Mouse (Mus musculus): ENCODE data around the gene Hoxc12. TPM values are rescaled to one million over a fixed set of nuclear protein-coding genes. Genes with fewer than 3 reads are reported as not detected.
A peak's percentile ranks its signal among the peaks of the same experiment; 100 is the strongest.

Hoxc12 gene
- polyA plus RNA-seq, 1 experiment from 2014 or later, result not detected

- Histone ChIP-seq H3K27ac (ENCODE audit: low read length) (no peak overlapping the region), H3K4me2 (ENCODE audit: low read depth, low read length) (no peak overlapping the region), H3K36me3 (ENCODE audit: control insufficient read depth, insufficient read depth, low read length) (no peaks in the 10 kb centered on the region), H3K9ac (ENCODE audit: low read depth, low read length) (no peak overlapping the region), H3K27me3 (replicated peaks; ENCODE audit: control insufficient read depth, insufficient read depth, low read length) (peaks cover 98% of the 10 kb centered on the region), H3K4me1 (ENCODE audit: control insufficient read depth, insufficient read depth, low read length) (no peaks in the 10 kb centered on the region), H3K9me3 (ENCODE audit: control insufficient read depth, low read length) (no peaks in the 10 kb centered on the region), H3K4me3 (ENCODE audit: low read length) (peak overlapping the region; percentile 13; the same call in 1 of the 2 replicates)
- WGBS, result 1% methylated on average over 27 of the region's 27 CpGs
- no peak for ATAC-seq
These were observed 1.7 kb upstream of the Hoxc12 start for GRCm38 (mm10) chr15:102934897-102935296.

GRCm38 (mm10) chr15:102937036-102937666 lies 594 bp downstream of the Hoxc12 start:
- no peaks in the 10 kb centered on the region for H3K4me1 ChIP-seq (ENCODE audit: control insufficient read depth, insufficient read depth, low read length)
- no peak overlapping the region; the same call in 1 of the 2 replicates for H3K4me3 ChIP-seq (ENCODE audit: low read length)
- no peak for ATAC-seq
- peaks cover 98% of the 10 kb centered on the region for H3K27me3 ChIP-seq (replicated peaks; ENCODE audit: control insufficient read depth, insufficient read depth, low read length)
- no peak overlapping the region for H3K4me2 ChIP-seq (ENCODE audit: low read depth, low read length)
- H3K9me3 ChIP-seq (ENCODE audit: control insufficient read depth, low read length), result no peaks in the 10 kb centered on the region
- WGBS, result 2% methylated on average over 50 of the region's 50 CpGs
- no peaks in the 10 kb centered on the region for H3K36me3 ChIP-seq (ENCODE audit: control insufficient read depth, insufficient read depth, low read length)
- H3K9ac ChIP-seq (ENCODE audit: low read depth, low read length), result no peak overlapping the region
- no peak overlapping the region for H3K27ac ChIP-seq (ENCODE audit: low read length)

GRCm38 (mm10) chr15:102939256-102940155 lies 2.9 kb downstream of the Hoxc12 start:
- H3K27ac ChIP-seq (ENCODE audit: low read length), result no peak overlapping the region
- no peaks in the 10 kb centered on the region for H3K36me3 ChIP-seq (ENCODE audit: control insufficient read depth, insufficient read depth, low read length)
- no peak overlapping the region for H3K4me3 ChIP-seq (ENCODE audit: low read length)
- no peaks in the 10 kb centered on the region for H3K9me3 ChIP-seq (ENCODE audit: control insufficient read depth, low read length)
- no peak for ATAC-seq
- H3K9ac ChIP-seq (ENCODE audit: low read depth, low read length), result no peak overlapping the region
- no peaks in the 10 kb centered on the region for H3K4me1 ChIP-seq (ENCODE audit: control insufficient read depth, insufficient read depth, low read length)
- no peak overlapping the region for H3K4me2 ChIP-seq (ENCODE audit: low read depth, low read length)
- H3K27me3 ChIP-seq (replicated peaks; ENCODE audit: control insufficient read depth, insufficient read depth, low read length), result peaks cover 93% of the 10 kb centered on the region
- WGBS, result 3% methylated on average over 34 of the region's 34 CpGs

- no peak overlapping the region for H3K4me3 ChIP-seq (ENCODE audit: low read length)
- ATAC-seq, result no peak
- WGBS, result under 1% methylated on average over 52 of the region's 53 CpGs
These were observed 6.3 kb downstream of the Hoxc12 start for GRCm38 (mm10) chr15:102942739-102943467.

GRCm38 (mm10) chr15:102943468-102943813 lies 6.9 kb downstream of the Hoxc12 start:
- ATAC-seq, result no peak
- no peaks in the 10 kb centered on the region for H3K9me3 ChIP-seq (ENCODE audit: control insufficient read depth, low read length)
- H3K36me3 ChIP-seq (ENCODE audit: control insufficient read depth, insufficient read depth, low read length), result no peaks in the 10 kb centered on the region
- 5% methylated on average over 5 of the region's 5 CpGs for WGBS
- H3K4me2 ChIP-seq (ENCODE audit: low read depth, low read length), result no peak overlapping the region
- peaks cover 91% of the 10 kb centered on the region for H3K27me3 ChIP-seq (replicated peaks; ENCODE audit: control insufficient read depth, insufficient read depth, low read length)
- no peaks in the 10 kb centered on the region for H3K4me1 ChIP-seq (ENCODE audit: control insufficient read depth, insufficient read depth, low read length)
- H3K9ac ChIP-seq (ENCODE audit: low read depth, low read length), result no peak overlapping the region
- no peak overlapping the region for H3K27ac ChIP-seq (ENCODE audit: low read length)
- H3K4me3 ChIP-seq (ENCODE audit: low read length), result no peak overlapping the region

More at GRCm38 (mm10) chr15:102942739-102943467, 6.3 kb downstream of the Hoxc12 start:
- no peak overlapping the region for H3K27ac ChIP-seq (ENCODE audit: low read length)
- H3K9me3 ChIP-seq (ENCODE audit: control insufficient read depth, low read length), result no peaks in the 10 kb centered on the region
- H3K9ac ChIP-seq (ENCODE audit: low read depth, low read length), result no peak overlapping the region
- no peak overlapping the region for H3K4me2 ChIP-seq (ENCODE audit: low read depth, low read length)
- no peaks in the 10 kb centered on the region for H3K4me1 ChIP-seq (ENCODE audit: control insufficient read depth, insufficient read depth, low read length)
- H3K36me3 ChIP-seq (ENCODE audit: control insufficient read depth, insufficient read depth, low read length), result no peaks in the 10 kb centered on the region
- H3K27me3 ChIP-seq (replicated peaks; ENCODE audit: control insufficient read depth, insufficient read depth, low read length), result peaks cover 91% of the 10 kb centered on the region

GRCm38 (mm10) chr15:102945185-102946077 lies 8.9 kb downstream of the Hoxc12 start:
- Histone ChIP-seq H3K4me2 (ENCODE audit: low read depth, low read length) (no peak overlapping the region), H3K4me3 (ENCODE audit: low read length) (no peak overlapping the region), H3K4me1 (ENCODE audit: control insufficient read depth, insufficient read depth, low read length) (no peaks in the 10 kb centered on the region), H3K36me3 (ENCODE audit: control insufficient read depth, insufficient read depth, low read length) (no peaks in the 10 kb centered on the region), H3K9me3 (ENCODE audit: control insufficient read depth, low read length) (no peaks in the 10 kb centered on the region), H3K9ac (ENCODE audit: low read depth, low read length) (no peak overlapping the region), H3K27me3 (replicated peaks; ENCODE audit: control insufficient read depth, insufficient read depth, low read length) (peaks cover 90% of the 10 kb centered on the region), H3K27ac (ENCODE audit: low read length) (no peak overlapping the region)
- 10% methylated on average over 22 of the region's 22 CpGs for WGBS
- no peak for ATAC-seq

GRCm38 (mm10) chr15:102947276-102947675 lies 10.7 kb downstream of the Hoxc12 start:
- no peak for ATAC-seq
- peaks cover 88% of the 10 kb centered on the region for H3K27me3 ChIP-seq (replicated peaks; ENCODE audit: control insufficient read depth, insufficient read depth, low read length)

GRCm38 (mm10) chr15:102948842-102949241 lies 12.3 kb downstream of the Hoxc12 start:
- Histone ChIP-seq H3K4me1 (ENCODE audit: control insufficient read depth, insufficient read depth, low read length) (no peaks in the 10 kb centered on the region), H3K27ac (ENCODE audit: low read length) (no peak overlapping the region), H3K36me3 (ENCODE audit: control insufficient read depth, insufficient read depth, low read length) (no peaks in the 10 kb centered on the region), H3K4me2 (ENCODE audit: low read depth, low read length) (no peak overlapping the region), H3K4me3 (ENCODE audit: low read length) (no peak overlapping the region), H3K9me3 (ENCODE audit: control insufficient read depth, low read length) (no peaks in the 10 kb centered on the region), H3K27me3 (replicated peaks; ENCODE audit: control insufficient read depth, insufficient read depth, low read length) (peaks cover 82% of the 10 kb centered on the region), H3K9ac (ENCODE audit: low read depth, low read length) (no peak overlapping the region)
- 15% methylated on average over 2 of the region's 2 CpGs for WGBS
- no peak for ATAC-seq

More at GRCm38 (mm10) chr15:102947276-102947675, 10.7 kb downstream of the Hoxc12 start:
- 2% methylated on average over 9 of the region's 9 CpGs for WGBS
- Histone ChIP-seq H3K9ac (ENCODE audit: low read depth, low read length) (no peak overlapping the region), H3K4me3 (ENCODE audit: low read length) (no peak overlapping the region), H3K27ac (ENCODE audit: low read length) (no peak overlapping the region), H3K4me2 (ENCODE audit: low read depth, low read length) (no peak overlapping the region), H3K4me1 (ENCODE audit: control insufficient read depth, insufficient read depth, low read length) (no peaks in the 10 kb centered on the region), H3K36me3 (ENCODE audit: control insufficient read depth, insufficient read depth, low read length) (no peaks in the 10 kb centered on the region), H3K9me3 (ENCODE audit: control insufficient read depth, low read length) (no peaks in the 10 kb centered on the region)
